Mouse (Mus musculus) limb, embryonic 11.5 days (tissue): ENCODE results near the gene Ugt1a8. TPM values are rescaled to one million over a fixed set of nuclear protein-coding genes. Genes with fewer than 3 reads are reported as not detected.

Experiments
- ATAC-seq: fragments of 200-750 bp; cut with Nextera tagmentation; 2 replicates; pipeline ENCODE4 v1.8.0; 2017; ENCODE audit warnings: low read depth; ENCODE audit not compliant: insufficient number of reproducible peaks, low FRiP score, low TSS enrichment
- DNase-seq: peaks from one replicate; pipeline ENCODE4 v3.0.0-alpha.2; 2015; ENCODE audit warnings: low spot score
- H3K27ac ChIP-seq: fragments of 300-500 bp; sonication (generic); replicated peaks from 2 replicates; pipeline ENCODE4 v1.5.1; 2014; ENCODE audit warnings: low read depth, mild to moderate bottlenecking, low read length
- H3K27me3 ChIP-seq: fragments of 300-500 bp; sonication (generic); 2 replicates; pipeline ENCODE4 v1.6.1; 2014; ENCODE audit warnings: mild to moderate bottlenecking, low read length, mixed read lengths; ENCODE audit not compliant: control insufficient read depth, insufficient read depth
- H3K36me3 ChIP-seq: fragments of 300-500 bp; sonication (generic); 2 replicates; pipeline ENCODE4 v1.6.1; 2014; ENCODE audit warnings: mild to moderate bottlenecking, low read length, moderate library complexity, mixed read lengths; ENCODE audit not compliant: control insufficient read depth, insufficient read depth
- H3K4me1 ChIP-seq: fragments of 300-500 bp; sonication (generic); 2 replicates; pipeline ENCODE4 v1.6.1; 2014; ENCODE audit warnings: low read length, mixed read lengths; ENCODE audit not compliant: control insufficient read depth, insufficient read depth
- H3K4me2 ChIP-seq: fragments of 300-500 bp; sonication (generic); 2 replicates; pipeline ENCODE4 v1.6.1; 2014; ENCODE audit warnings: low read depth, mild to moderate bottlenecking, moderate library complexity; ENCODE audit not compliant: severe bottlenecking
- H3K4me3 ChIP-seq: fragments of 300-500 bp; sonication (generic); 2 replicates; pipeline ENCODE4 v1.5.1; 2014; ENCODE audit warnings: low read depth, low read length
- H3K9ac ChIP-seq: fragments of 300-500 bp; sonication (generic); 2 replicates; pipeline ENCODE4 v1.6.1; 2014; ENCODE audit warnings: mild to moderate bottlenecking, low read length
- H3K9me3 ChIP-seq: fragments of 300-500 bp; sonication (generic); 2 replicates; pipeline ENCODE4 v1.6.1; 2016; ENCODE audit warnings: low read length; ENCODE audit not compliant: control insufficient read depth
- WGBS: fragments of 180-500 bp; shearing (Covaris S2); extraction: QIAGEN DNeasy Blood & Tissue Kit; methylation state at CpG from one replicate; pipeline ENCODE4 v1.1.7; 2014; 5-methylcytosine and 5-hydroxymethylcytosine counted together
- polyA plus RNA-seq: library from polyadenylated mRNA; unstranded; fragments of >200 nt; fragmentation: Nextera tagmentation; extraction: Ambion mirVana; gene quantifications from 2 replicates; pipeline ENCODE4 v1.2.1, GENCODE M21; 2014

Gene Ugt1a8
- polyA plus RNA-seq, 1 experiment from 2014 or later = not detected

DNA sequence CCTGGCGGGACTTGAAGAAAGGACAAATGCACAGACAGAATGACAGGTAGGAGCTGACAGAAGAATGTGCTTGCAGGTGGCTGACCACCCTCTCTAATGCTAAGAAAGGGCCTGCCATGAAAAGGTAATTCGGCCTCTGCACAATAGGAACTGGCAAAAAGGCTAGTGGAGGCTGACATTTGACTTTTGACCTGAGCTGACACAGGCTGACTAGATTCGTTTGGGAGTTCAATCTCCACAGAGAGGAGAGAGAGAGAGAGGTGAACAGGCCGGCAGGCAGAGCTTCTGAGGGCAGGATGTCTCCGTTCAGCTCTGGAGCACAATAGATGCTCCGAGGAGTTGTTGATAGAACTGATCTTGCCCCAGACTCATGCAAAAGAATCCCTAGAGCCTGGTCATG lies 158.8 kb downstream of the Ugt1a8 start:
- Histone ChIP-seq H3K27me3 (no peaks in the 10 kb centered on the region), H3K27ac (no peak overlapping the region), H3K36me3 (no peaks in the 10 kb centered on the region), H3K4me2 (no peak overlapping the region), H3K4me1 (no peaks in the 10 kb centered on the region), H3K9me3 (peaks cover 95% of the 10 kb centered on the region), H3K4me3 (no peak overlapping the region), H3K9ac (no peak overlapping the region)
- WGBS = 52% methylated on average over 6 of the region's 6 CpGs
- ATAC-seq = no peak
- DNase-seq = no peak

DNA sequence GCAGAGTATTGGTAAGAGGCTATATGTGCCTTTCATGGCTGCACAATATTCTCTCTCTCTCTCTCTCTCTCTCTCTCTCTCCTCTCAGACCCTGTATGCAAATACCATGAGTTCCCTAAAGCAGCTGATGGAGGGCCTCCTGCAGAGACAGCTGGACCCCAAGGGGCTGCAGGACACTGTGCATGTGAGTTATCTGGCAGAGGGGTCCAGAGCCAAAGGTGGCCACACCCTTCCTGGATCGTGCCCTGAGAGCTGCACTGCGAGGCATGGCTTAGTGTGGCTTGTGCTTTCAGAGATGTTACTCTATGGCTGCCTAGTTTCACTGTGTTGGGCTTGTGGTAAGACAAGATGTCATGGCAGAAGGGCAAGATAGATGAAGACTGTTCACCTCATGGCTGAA lies 160.0 kb downstream of the Ugt1a8 start:
- Histone ChIP-seq H3K4me3 (no peak overlapping the region), H3K9me3 (peaks cover 95% of the 10 kb centered on the region), H3K4me2 (no peak overlapping the region), H3K27ac (no peak overlapping the region), H3K27me3 (no peaks in the 10 kb centered on the region), H3K4me1 (no peaks in the 10 kb centered on the region), H3K9ac (no peak overlapping the region), H3K36me3 (no peaks in the 10 kb centered on the region)
- WGBS = 60% methylated on average over 2 of the region's 2 CpGs
- ATAC-seq = no peak
- no peak for DNase-seq

DNA sequence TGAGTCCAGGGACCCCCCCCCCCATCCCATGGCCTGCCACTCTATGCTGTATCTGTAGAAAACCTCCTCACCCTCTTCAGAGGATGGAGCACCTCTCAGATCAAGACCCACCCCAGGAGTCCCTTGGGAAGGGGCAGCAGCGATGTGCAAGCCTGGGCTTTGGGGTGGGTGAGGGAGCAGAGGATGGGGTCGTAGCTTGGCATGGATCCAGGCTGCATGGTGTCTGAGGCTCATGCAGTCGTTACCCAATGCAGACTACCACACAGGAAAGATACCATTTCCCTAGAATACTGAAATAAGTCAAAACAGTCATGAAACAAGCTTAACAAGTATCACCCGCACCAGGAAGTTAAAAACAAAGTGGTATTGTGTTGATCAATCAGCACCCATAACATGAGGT lies 161.0 kb downstream of the Ugt1a8 start:
- WGBS = 78% methylated on average over 4 of the region's 4 CpGs
- no peak overlapping the region for H3K4me3 ChIP-seq
- peaks cover 92% of the 10 kb centered on the region for H3K9me3 ChIP-seq
- H3K9ac ChIP-seq = no peak overlapping the region
- no peak for ATAC-seq
- no peak overlapping the region for H3K27ac ChIP-seq
- no peaks in the 10 kb centered on the region for H3K27me3 ChIP-seq
- H3K4me1 ChIP-seq = no peaks in the 10 kb centered on the region
- DNase-seq = no peak
- no peak overlapping the region for H3K4me2 ChIP-seq
- H3K36me3 ChIP-seq = no peaks in the 10 kb centered on the region

DNA sequence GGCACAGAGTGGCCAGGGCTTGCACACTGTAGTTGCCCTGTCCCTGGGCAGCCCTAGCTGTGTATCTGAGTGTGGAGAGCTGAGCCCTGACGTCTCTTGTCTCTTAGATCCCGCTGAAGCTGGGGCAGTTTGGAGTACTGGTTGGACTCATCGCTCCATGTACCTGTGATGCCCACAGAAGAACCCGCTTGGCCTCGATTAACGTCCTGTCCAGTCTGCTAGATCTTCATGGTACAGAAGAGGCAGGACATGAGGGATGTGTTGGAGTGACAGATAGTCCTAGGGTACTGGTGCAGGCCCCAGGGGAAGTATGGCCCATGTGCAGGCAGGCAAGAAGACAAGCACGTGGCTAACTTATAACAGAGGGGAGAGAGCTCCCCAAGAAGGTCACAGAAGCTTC lies 162.0 kb downstream of the Ugt1a8 start:
- DNase-seq = no peak

DNA sequence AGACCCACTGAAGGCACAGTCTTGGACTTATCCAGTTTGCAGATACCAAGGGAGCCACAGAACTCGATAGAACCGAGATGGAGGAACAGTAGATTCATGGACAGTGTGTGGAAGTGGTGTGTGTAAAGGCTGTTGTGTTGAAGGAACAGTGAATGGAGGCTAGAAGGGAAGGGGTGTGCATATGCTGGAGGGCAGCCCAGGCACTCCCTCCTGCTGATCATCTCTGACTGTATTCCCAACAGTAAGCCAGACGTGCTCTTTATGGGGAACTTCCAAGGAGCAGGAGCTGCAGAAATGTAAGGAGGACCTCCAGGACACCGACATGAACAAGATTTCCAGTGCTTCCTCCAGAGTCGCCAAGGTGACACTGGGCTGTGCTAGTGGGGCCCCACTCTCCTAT lies 162.4 kb downstream of the Ugt1a8 start:
- Histone ChIP-seq H3K9ac (no peak overlapping the region), H3K36me3 (no peaks in the 10 kb centered on the region), H3K27ac (no peak overlapping the region), H3K4me2 (no peak overlapping the region), H3K27me3 (no peaks in the 10 kb centered on the region), H3K9me3 (peaks cover 92% of the 10 kb centered on the region), H3K4me3 (no peak overlapping the region), H3K4me1 (no peaks in the 10 kb centered on the region)
- no peak for DNase-seq
- ATAC-seq = no peak
- WGBS = 81% methylated on average over 5 of the region's 5 CpGs

More for the DNA sequence above, 162.0 kb downstream of the Ugt1a8 start:
- no peaks in the 10 kb centered on the region for H3K36me3 ChIP-seq
- peaks cover 92% of the 10 kb centered on the region for H3K9me3 ChIP-seq
- no peak overlapping the region for H3K9ac ChIP-seq
- no peaks in the 10 kb centered on the region for H3K27me3 ChIP-seq
- WGBS = 79% methylated on average over 7 of the region's 7 CpGs
- H3K4me3 ChIP-seq = no peak overlapping the region
- no peak for ATAC-seq
- no peak overlapping the region for H3K4me2 ChIP-seq
- no peak overlapping the region for H3K27ac ChIP-seq
- H3K4me1 ChIP-seq = no peaks in the 10 kb centered on the region

DNA sequence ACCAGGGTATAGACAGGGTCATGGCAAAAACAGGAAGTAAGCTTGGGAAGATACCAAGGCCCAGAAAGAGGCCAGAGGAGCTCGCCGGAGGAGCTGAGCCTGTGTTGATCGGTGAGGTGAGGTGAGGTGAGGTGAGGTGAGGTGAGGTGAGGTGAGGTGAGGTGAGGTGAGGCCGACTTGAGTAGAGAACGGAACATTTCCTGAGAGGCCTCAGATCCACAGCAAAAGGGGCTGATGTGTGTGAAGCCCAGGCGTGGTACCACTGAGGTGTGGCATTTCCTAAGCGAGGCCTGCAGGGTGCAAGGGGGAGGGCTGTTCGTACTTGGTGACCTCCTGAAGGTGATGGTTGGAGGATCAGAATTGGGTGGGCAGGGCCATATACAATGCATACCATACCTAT lies 165.5 kb downstream of the Ugt1a8 start:
- WGBS = 76% methylated on average over 8 of the region's 8 CpGs
- Histone ChIP-seq H3K36me3 (no peaks in the 10 kb centered on the region), H3K27me3 (no peaks in the 10 kb centered on the region), H3K27ac (no peak overlapping the region), H3K4me1 (no peaks in the 10 kb centered on the region), H3K4me3 (no peak overlapping the region), H3K9ac (no peak overlapping the region), H3K4me2 (no peak overlapping the region), H3K9me3 (peaks cover 90% of the 10 kb centered on the region)
- no peak for ATAC-seq
- no peak for DNase-seq

DNA sequence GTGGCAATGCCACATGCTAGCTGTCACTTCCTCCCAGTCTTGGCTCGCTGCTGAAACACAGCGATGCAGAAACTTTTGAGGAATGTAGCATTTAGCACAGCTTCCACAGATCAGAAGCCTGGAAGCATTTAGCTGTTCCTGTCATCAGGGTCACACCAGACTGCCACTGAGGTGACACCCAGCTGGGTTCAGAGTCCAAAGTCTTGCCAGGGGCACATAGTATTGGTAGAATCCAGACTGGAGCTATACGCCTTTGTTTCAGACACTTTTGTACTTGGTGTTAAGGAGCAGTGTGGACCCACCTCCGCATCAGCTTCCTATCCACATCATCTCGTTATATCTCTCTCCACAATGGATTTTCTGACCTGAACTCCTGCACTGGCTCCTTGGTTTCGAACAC lies 165.9 kb downstream of the Ugt1a8 start:
- H3K9me3 ChIP-seq = peaks cover 90% of the 10 kb centered on the region
- DNase-seq (no peak), ATAC-seq (no peak)
- no peaks in the 10 kb centered on the region for H3K27me3 ChIP-seq
- no peaks in the 10 kb centered on the region for H3K36me3 ChIP-seq
- no peak overlapping the region for H3K4me3 ChIP-seq
- H3K4me2 ChIP-seq = no peak overlapping the region
- H3K9ac ChIP-seq = no peak overlapping the region
- 74% methylated on average over 6 of the region's 6 CpGs for WGBS
- H3K27ac ChIP-seq = no peak overlapping the region
- no peaks in the 10 kb centered on the region for H3K4me1 ChIP-seq

DNA sequence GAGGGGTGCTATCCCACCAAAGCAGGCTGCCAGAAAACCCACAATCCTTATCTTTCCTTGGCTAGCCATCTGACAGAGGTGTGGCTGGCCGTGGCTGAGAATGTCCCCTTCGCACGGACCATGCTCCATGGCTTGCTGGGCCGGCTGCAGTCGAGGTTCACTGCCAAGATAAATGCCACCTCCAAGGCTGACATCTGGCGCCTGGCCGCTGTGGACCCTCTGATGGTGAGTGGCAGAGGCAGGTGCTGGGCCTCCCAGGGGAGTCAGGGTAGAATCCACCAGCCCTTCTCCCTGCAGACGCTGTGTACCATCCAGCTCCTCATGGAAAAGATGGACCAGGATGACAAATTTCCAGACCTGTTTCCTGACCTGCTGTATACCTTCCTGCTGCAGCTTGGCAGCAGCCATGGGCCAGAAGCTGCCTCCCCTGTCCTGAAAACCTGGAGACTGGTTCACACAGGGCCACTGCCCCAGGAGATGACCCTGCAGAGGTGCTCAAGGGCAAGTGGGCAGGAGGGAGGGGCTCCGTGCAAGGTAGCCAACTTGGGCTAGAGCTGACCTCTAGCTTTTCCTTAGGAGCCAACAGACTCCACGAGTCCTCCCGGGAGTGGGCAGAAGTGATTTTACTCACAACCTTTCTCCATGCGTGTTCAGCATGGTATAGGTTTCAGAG lies 167.3 kb downstream of the Ugt1a8 start:
- Histone ChIP-seq H3K4me2 (no peak overlapping the region), H3K4me1 (no peaks in the 10 kb centered on the region), H3K27me3 (no peaks in the 10 kb centered on the region), H3K9ac (no peak overlapping the region), H3K9me3 (peaks cover 85% of the 10 kb centered on the region), H3K27ac (no peak overlapping the region), H3K4me3 (no peak overlapping the region), H3K36me3 (no peaks in the 10 kb centered on the region)
- DNase-seq (no peak), ATAC-seq (no peak)
- 90% methylated on average over 12 of the region's 12 CpGs for WGBS

DNA sequence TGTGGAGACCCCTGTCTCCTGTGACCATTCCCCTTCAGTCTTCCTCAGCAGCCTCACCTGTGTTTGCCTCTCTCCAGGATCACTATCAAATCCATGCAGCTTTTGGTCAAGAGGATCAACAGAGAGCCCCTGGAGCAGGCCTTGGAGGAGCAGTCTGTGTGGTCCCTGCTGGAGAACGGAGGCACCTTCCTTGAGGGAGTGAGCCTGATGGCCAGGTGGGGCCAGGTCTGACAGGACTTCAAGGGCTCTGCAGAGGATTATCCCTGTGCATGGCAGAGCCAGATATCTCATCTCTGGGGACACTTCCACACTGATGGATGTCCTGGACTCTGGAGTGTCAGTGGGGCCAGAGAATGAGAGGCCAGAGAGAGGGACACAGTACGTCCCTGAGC lies 167.8 kb downstream of the Ugt1a8 start:
- Histone ChIP-seq H3K27me3 (no peaks in the 10 kb centered on the region), H3K9me3 (peaks cover 84% of the 10 kb centered on the region), H3K4me3 (no peak overlapping the region), H3K36me3 (peaks cover 3% of the 10 kb centered on the region), H3K4me2 (no peak overlapping the region), H3K4me1 (no peaks in the 10 kb centered on the region), H3K27ac (no peak overlapping the region), H3K9ac (no peak overlapping the region)
- no peak for ATAC-seq
- WGBS = 55% methylated on average over 2 of the region's 2 CpGs
- DNase-seq = no peak
